Mouse (Mus musculus) splenic B cell, adult 2 months (primary cell): ENCODE data around the gene Hspb7.

Source experiments
- DNase-seq: peaks from one replicate; pipeline ENCODE4 v3.0.0-alpha.2; 2011; ENCODE audit warnings: low read depth, low spot score
- H3K27me3 ChIP-seq: 2 replicates; pipeline ENCODE4 v1.6.1; 2012; ENCODE audit warnings: mild to moderate bottlenecking, low read length, moderate library complexity, mixed read lengths; ENCODE audit not compliant: control insufficient read depth, poor library complexity, insufficient read depth, severe bottlenecking
- H3K36me3 ChIP-seq: 2 replicates; pipeline ENCODE4 v1.6.1; 2012; ENCODE audit warnings: mild to moderate bottlenecking, low read length, moderate library complexity, mixed read lengths; ENCODE audit not compliant: control insufficient read depth, poor library complexity, insufficient read depth, severe bottlenecking

Gene Hspb7

DNA sequence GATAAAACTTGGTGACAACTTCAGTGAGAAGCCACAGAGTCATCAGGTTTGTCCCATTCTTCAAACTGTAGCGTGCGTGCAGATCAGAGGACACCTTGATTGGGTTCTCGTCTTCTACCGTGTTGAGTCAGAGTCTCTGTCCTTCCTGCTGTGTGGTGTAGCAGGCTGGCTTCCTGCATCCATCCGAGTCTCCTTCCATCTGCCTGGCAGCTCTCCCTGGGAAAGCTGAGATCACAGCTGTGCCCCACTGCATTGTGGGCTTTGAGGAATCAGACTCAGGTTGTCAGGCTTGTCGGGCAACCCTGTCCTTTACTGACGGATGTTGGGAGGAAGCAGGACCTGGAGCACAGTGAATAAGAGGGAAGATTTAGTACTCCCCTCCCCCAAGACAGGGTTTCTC lies 25.6 kb downstream of the Hspb7 start:
- DNase-seq = no peak
- Histone ChIP-seq H3K36me3 (no peaks in the 10 kb centered on the region; the same call in 1 of the 2 replicates), H3K27me3 (no peaks in the 10 kb centered on the region; the same call in 1 of the 2 replicates)

DNA sequence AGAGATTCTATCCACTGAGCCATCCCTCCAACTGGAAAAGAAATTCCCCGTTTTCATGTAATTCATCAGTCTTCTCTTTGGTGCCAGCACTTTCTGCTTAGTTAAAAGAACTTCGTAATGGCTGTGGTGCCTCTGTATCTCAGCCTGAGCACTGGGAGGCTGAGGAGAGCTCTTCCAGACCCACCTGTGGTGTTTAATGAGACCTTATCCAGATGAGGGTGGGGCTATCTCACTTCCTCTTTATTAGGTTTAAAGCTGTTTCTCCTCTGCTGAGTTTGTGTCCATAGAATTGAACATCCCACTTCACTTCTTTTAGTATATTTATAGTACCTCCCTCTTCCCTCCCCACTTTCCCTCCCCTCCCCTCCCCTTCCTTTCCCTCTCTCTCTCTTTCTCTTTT lies 30.7 kb downstream of the Hspb7 start:
- DNase-seq = peak; percentile 20
- Histone ChIP-seq H3K27me3 (no peaks in the 10 kb centered on the region), H3K36me3 (no peaks in the 10 kb centered on the region; the same call in 1 of the 2 replicates)

DNA sequence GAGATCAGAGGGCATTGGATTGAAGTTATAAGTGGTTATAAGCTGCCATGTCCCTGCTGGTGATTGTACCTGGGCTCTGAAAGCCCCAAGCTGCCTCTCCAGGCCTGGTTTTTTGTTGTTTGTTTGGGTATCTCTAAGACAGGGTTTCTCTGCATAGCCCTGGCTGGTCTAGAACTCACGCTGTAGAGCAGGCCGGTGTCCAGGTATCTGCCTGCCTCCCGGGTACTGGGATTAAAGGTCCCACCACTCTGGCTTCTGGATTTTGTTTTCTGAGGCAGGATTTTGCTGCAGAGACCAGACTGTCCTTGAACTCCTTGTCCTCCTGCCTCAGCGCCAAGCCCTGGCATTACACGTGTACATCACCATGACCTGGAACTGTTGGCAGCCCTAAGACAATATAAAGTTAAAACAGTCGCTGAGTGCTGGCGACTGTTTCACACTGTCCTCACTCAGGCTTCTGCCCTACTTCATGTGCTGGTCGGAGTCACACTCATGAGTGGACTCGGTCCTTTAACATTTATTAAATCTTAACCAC lies 31.4 kb downstream of the Hspb7 start:
- DNase-seq = no peak
- Histone ChIP-seq H3K36me3 (no peaks in the 10 kb centered on the region; the same call in 1 of the 2 replicates), H3K27me3 (no peaks in the 10 kb centered on the region)

DNA sequence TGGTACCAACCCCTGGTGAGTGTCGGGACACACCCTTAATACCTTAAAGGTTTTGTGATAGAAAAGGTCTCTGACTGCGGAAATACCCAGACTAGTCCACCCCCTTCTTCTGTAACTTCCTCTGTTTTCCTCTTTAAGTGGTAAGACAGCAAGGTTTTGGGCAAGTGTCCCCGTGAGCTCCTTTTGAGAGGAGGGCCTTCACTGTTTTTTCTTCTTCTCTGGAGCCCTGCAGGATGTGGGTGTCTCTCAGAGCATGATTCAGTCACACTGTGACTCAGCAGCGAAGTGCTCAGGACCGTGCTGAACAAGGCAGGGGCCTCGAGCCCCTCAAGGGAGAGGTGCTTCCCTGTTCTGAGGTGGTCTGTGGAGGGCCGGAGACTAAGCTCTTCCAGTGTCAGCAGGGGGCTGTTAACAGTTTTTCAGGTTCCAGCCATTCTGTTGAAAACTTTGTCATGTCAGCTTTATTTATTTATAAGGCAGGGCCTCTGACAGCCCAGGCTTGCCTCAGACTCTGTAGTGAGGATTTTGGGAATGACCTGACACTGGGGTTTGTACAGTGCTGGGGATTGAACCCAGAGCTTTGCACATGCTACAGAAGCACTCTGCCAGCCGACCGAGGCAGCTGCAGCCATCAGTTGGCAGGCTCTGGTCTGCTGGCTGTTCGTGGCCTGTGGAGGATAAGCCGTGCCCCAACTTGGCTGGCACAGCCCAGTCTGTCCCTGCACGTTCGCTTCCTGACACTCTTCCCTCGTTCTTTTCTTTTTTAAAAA lies 34.2 kb downstream of the Hspb7 start:
- no peaks in the 10 kb centered on the region for H3K36me3 ChIP-seq
- no peaks in the 10 kb centered on the region for H3K27me3 ChIP-seq
- DNase-seq = no peak

DNA sequence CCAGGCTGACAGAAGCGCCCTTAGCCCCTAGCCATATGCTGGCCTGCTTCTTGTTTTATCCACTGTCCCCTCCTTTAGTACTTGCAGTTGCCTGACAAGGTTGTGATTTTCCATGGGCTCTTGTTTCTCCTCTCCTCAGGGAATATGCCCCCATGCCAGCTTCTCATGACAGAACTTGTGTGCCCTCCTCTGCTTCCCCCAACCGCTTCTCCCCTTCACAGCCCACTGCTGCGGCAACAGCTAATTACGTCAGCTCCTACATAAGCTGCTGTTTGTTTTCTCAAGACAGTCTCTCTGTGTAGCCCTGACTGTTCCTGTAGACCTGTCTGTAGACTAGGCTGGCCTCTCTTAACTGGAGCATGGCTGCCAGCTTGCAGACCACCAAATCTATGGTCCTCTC lies 34.9 kb downstream of the Hspb7 start:
- no peaks in the 10 kb centered on the region for H3K36me3 ChIP-seq
- no peaks in the 10 kb centered on the region for H3K27me3 ChIP-seq
- DNase-seq = no peak

DNA sequence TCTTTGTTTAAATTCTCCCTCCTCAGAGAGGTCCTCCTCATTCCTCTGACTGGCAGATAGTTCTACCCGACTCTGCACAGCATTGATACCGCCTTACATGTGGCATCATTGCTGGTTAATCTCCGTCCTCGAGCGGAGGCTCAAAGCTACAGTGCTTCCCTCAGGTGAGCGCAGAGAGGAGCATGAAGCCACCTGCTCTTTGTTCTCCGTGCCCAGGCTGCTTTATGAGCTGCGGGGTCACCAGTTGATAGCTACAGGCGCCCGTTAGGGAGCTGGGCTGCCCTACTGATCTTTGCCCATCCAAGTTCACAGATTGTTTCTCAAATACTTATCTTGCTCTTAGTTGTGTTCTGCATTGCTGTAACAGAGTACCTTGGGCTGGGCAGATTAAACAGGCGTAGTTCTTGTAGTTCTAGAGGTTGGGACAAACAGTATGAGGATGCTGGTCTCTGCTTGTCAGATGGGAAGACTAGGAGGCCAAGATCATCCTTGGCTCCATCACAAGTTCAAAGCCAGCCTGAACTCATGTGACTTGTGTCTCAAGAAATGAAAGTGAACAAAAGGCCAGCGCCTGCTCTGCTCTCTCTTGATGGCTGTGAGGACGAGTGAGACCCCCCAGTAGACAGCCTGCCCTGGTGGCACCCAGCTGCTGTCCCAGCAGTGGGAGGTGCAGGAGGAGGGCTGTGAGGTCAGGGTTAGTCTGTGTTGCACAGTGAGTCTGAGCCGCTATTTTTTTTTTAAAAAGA lies 35.8 kb downstream of the Hspb7 start:
- Histone ChIP-seq H3K36me3 (no peaks in the 10 kb centered on the region), H3K27me3 (no peaks in the 10 kb centered on the region)
- no peak for DNase-seq

DNA sequence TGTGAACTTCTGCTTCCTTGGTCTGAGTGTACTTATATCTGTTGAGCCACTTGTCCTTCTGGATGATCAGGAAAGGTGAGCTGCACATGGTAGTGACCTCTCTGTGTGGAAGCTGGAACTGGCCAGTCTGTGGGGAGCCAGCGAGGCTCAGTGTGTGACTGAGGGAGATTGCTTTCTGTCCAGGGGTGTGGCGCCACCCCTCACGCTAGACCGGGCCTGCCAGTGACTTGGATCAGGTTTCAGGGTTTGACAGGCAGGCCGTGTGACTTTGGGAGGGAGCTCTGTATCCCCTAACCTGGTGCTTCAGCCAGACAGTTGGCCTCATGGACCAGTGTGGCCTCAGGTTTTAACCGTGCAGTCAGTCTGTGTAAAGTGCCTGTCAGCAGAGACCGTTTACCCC lies 37.7 kb downstream of the Hspb7 start:
- no peak for DNase-seq
- no peaks in the 10 kb centered on the region for H3K27me3 ChIP-seq
- peaks cover 2% of the 10 kb centered on the region for H3K36me3 ChIP-seq

DNA sequence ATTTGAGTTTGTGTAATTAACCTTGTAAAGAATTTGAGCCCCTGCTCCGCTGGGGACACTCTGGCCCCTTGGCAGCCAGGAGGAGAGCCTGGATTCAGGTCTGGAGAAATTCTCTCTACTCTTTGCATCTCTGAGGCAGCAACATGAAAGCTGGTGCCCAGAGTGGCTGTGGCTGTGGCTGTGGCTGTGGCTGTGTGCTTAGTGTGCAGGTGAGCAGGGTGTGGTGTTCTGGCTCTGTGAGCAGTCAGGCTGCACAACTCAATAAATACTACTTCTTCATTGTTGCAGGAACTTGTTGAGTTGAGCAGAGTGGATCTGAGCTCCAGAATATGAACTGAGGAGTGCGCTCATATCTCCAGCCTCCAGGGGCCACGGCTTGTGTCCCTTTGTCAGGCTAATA lies 38.3 kb downstream of the Hspb7 start:
- no peaks in the 10 kb centered on the region for H3K27me3 ChIP-seq
- DNase-seq = no peak
- H3K36me3 ChIP-seq = peaks cover 2% of the 10 kb centered on the region

DNA sequence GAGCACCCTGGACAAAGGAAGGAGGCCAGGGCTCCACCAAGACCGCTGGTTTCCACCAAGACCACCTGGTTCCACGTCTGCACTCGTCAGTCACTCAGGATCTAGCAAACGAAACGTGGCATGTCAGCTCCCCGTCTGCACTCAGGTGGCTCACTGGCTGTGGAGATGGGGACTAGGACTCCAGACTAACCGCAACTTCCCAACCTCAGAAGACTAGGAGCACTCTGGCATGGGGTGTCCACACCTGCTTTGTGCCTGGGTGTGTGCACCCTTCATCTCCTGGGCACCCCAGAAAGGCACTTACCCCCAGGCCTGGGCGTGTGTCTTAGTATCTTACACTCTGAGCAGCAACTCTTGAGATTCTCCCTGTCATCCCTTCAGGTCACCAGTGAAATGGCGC lies 39.2 kb downstream of the Hspb7 start:
- no peak for DNase-seq
- Histone ChIP-seq H3K27me3 (no peaks in the 10 kb centered on the region), H3K36me3 (peaks cover 7% of the 10 kb centered on the region)

DNA sequence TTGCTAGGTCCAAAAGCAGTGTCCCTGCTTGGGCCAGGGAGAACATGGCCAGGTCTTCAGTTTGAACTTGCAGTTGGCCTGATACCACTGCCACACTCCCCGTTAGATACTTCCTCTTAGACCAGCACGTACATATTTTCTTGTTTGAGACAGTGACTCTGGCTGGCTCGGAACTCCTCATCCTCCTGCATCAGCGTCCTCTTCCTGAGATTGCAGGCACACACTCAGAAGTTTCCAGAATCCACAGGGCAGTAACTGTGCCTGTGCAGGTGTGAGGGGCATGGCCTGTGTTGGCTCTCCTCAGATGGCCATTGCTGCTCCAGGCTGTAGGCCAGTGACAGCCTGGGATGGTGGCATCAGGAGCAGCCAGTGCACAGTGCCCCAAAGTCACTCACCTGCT lies 39.9 kb downstream of the Hspb7 start:
- H3K27me3 ChIP-seq = no peaks in the 10 kb centered on the region
- peaks cover 7% of the 10 kb centered on the region for H3K36me3 ChIP-seq
- DNase-seq = no peak

DNA sequence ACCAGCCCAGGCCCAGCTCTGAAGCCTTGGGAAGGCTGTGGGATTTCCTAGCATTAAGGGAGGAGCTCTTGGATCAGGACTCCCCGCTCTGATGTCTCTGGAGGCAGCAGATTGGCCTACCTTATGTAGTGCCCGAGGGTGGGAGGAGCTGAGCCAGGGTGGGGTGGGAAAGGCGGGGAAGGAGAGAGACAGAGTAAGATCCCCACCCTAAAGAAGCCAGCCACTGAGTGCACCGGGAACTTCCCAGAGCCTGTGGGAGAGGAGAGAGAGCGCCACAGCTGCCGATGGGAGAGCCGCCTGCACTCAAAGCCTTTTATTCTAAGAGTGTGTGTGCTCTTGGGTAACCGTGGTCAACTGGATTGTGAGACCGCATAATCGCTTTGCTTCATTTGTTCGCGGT lies 40.5 kb downstream of the Hspb7 start:
- no peak for DNase-seq
- Histone ChIP-seq H3K27me3 (no peaks in the 10 kb centered on the region), H3K36me3 (peaks cover 7% of the 10 kb centered on the region)

DNA sequence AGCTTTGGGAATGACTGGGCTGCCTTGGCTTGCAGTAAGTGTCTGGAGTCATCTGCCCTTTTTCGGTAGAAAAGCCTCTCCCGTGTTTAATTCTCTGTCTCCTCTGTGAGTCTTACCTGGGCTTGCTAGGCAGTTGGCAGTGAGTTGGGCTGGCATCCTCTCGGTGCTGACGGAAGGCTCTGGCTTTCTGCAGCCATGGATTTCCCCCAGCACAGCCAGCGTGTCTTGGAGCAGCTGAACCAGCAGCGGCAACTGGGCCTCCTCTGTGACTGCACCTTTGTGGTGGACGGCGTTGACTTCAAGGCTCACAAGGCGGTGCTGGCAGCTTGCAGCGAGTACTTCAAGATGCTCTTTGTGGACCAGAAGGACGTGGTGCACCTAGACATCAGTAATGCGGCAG lies 41.0 kb downstream of the Hspb7 start:
- no peak for DNase-seq
- H3K36me3 ChIP-seq = peaks cover 7% of the 10 kb centered on the region
- no peaks in the 10 kb centered on the region for H3K27me3 ChIP-seq

DNA sequence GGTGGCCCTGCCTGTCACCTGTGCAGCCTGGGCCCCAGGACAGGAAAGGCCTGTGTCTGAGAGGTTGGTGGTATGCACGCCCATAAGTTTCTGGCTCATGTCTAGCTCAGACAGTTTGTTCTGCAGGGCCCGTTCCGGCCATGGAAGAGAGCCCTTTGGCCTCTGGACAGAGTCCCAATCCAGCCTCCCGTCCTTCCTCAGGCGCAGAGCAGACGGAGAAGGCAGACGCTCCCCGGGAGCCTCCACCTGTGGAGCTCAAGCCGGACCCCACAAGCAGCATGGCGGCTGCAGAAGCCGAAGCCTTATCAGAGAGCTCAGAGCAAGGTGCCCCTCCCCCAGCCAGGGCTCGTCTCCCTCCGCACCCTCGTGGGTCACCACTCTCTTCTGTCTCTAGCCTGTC lies 42.9 kb downstream of the Hspb7 start:
- no peak for DNase-seq
- Histone ChIP-seq H3K27me3 (no peaks in the 10 kb centered on the region), H3K36me3 (peaks cover 7% of the 10 kb centered on the region)

DNA sequence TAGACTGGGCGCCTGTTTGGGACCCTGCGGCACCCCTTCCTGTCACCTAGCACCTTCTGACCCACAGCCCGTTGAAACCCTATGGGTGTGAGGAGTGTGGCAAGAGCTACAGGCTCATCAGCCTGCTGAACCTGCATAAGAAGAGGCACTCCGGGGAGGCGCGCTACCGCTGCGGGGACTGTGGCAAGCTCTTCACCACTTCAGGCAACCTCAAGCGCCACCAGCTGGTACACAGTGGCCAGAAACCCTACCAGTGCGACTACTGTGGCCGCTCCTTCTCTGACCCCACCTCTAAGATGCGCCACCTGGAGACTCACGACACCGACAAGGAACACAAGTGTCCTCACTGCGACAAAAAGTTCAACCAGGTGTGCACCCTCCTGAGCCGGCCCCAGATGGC lies 44.1 kb downstream of the Hspb7 start:
- DNase-seq = no peak
- no peaks in the 10 kb centered on the region for H3K27me3 ChIP-seq
- H3K36me3 ChIP-seq = peaks cover 10% of the 10 kb centered on the region

DNA sequence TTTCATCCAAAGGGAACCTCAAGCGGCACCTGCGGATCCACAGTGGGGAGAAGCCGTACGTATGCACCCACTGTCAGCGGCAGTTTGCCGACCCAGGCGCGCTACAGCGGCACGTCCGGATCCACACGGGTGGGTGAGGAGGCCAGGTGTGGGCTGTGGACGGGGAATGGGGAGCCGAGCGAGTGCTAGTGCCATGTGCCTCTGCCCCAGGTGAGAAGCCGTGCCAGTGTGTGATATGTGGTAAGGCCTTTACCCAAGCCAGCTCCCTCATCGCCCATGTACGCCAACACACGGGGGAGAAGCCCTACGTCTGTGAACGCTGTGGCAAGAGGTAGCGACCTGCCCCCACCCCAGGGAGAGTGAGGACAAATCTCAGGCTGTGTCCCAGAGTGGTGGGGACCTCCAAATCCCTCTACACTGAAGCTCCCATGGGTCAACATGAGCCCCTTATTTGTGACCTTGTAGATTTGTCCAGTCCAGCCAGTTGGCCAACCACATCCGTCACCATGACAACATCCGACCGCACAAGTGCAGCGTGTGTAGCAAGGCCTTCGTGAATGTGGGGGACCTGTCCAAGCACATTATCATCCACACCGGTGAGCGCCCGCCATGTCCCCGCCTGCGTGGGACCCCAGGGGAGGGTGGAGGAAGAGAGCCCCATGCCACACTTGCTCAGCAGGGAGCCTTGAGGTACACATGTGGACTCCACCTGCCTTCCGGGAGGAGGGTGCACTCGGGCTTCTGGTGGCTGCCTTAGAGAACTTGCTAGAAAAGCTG lies 45.1 kb downstream of the Hspb7 start:
- H3K36me3 ChIP-seq = peaks cover 10% of the 10 kb centered on the region
- no peak for DNase-seq
- H3K27me3 ChIP-seq = no peaks in the 10 kb centered on the region
